Mouse (Mus musculus) splenic B cell, adult 2 months (primary cell): ENCODE measurements at regions not wholly inside any gene's neighbourhood (a gene's known extent, or its start where the extent isn't known, plus 50 kb on each side); places are given as distances from the start of the nearest gene placed in this dataset.
"Not testable (repeated sequence)": the region's sequence is repeated elsewhere in the genome, so short reads cannot be mapped to it uniquely, and the experiment has no call there.

Experiments
- DNase-seq: peaks from one replicate; pipeline ENCODE4 v3.0.0-alpha.2; 2011; ENCODE audit warnings: low read depth, low spot score
- H3K27me3 ChIP-seq: 2 replicates; pipeline ENCODE4 v1.6.1; 2012; ENCODE audit warnings: mild to moderate bottlenecking, low read length, moderate library complexity, mixed read lengths; ENCODE audit not compliant: control insufficient read depth, poor library complexity, insufficient read depth, severe bottlenecking
- H3K36me3 ChIP-seq: 2 replicates; pipeline ENCODE4 v1.6.1; 2012; ENCODE audit warnings: mild to moderate bottlenecking, low read length, moderate library complexity, mixed read lengths; ENCODE audit not compliant: control insufficient read depth, poor library complexity, insufficient read depth, severe bottlenecking

DNA sequence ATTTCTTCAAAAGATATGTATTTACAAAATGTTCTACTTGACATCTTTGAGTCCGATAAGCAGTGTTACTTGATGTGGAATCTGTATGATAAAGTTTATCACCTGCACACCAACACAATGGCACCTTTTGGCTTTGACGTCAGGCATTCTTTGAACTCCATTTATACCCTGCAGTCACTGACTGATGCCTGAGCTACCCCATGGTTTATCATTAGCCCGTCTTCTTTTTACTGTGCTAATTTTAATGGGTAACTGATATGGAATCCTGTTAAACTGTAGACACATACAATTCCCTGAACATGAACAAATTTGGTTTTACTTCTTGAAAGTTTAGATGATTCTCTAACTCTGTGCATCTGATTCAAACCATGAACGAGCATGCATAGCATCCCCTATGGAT lies 253.8 kb upstream of the Klf6 start:
- no peaks in the 10 kb centered on the region for H3K27me3 ChIP-seq
- no peak for DNase-seq
- no peaks in the 10 kb centered on the region for H3K36me3 ChIP-seq

DNA sequence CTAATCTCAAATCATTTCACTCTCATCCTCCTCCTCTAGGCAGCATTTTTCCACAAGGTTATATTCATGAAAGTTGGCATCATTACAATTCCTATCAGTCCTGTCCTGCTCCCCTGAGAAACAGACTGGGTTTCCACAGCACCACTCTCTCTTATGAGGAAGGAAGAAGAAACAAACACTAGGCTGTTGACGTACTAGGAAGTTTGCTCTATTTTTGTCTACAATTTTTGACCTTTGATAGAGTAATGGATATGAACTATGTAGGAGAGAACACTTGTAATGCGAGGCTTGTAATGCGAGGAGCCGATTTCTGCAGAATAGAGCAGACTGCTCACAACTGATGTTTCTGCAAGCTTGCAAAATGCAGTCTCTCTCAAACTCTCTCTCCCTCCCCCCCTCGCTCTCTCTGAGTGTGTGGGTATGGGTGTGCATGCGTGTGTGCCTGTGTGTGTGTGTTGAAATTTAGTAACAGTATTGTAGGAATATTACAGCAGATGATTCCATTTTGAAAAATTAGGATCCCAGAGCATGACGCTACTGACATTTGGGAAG lies 247.0 kb upstream of the Klf6 start:
- DNase-seq: no peak
- Histone ChIP-seq H3K27me3 (no peaks in the 10 kb centered on the region), H3K36me3 (no peaks in the 10 kb centered on the region)

DNA sequence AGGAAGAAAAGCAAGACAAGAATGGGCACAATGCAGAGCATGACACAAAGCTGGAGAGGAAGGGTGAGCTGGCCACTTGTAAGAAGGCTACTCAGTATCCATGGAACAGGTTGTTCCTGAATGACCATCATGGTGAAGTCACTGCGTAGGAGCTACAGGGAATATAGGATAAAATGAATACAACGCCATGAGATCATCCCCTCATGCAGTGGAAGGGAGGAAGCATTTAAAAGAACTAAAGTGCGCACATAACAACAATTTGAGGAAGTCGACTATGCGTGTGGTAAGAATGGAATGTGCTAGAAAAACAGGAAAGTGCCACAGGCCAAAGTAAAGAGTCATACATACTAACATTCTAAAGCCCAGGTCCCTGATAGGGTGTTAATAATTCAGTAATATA lies 246.4 kb upstream of the Klf6 start:
- H3K27me3 ChIP-seq: no peaks in the 10 kb centered on the region
- DNase-seq: no peak
- H3K36me3 ChIP-seq: no peaks in the 10 kb centered on the region

DNA sequence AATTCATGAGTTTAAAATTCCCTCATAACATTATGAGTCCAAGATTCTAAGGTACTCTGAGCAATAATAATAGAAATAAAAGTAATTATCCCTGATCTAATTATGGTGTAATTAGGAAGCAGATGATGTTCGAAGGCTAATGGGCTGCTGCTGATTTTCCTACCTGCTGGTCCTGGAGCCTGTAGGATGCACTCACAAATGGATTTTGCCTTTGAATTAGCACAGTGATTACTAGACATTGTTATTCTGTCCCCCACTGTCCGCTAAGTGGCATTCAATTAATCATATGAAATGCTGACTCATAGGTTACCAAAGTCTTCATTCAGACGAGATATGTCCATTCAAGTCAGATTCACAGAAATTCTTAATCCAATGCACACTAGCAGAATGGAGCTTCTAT lies 246.0 kb upstream of the Klf6 start:
- DNase-seq: no peak
- no peaks in the 10 kb centered on the region for H3K36me3 ChIP-seq

DNA sequence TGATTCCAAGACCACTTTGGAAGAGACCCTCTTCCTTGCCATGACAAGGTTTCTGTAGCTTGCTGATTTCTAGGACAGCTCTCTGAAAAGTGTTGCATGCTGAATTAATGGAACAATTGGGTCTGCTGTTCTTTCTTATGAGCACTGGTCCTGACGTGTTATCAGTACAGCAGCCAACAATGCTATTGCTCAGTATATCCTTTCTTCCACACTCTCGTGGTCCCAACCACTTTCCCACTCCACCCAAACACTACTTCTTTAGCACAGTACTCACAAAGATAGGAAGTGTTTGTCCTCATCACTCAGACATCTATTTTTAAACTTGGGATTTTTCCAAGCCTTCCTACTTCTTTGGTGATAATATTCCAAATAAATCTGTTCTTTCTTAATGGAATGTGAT lies 233.2 kb upstream of the Klf6 start:
- Histone ChIP-seq H3K36me3 (no peaks in the 10 kb centered on the region), H3K27me3 (no peaks in the 10 kb centered on the region)
- DNase-seq: no peak

More for the DNA sequence above, 246.0 kb upstream of the Klf6 start:
- no peaks in the 10 kb centered on the region for H3K27me3 ChIP-seq

DNA sequence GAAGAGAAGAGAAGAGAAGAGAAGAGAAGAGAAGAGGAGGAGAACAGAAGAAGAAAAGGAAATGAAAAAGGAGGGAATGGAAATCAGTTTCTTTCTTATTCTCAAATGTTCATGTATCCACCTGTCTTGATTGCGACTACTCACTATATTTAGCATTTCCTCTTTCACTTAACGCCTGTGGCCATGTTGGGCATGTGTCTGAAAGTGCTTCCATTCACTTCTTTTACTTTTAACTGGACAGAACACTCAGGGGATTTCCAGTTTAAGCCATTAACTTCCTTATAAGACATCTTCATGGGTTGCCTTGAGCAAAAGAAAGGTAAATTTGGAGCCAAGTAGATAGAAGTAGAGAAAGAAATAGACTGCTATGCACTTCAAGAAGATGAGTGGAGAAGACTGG lies 226.3 kb upstream of the Klf6 start:
- Histone ChIP-seq H3K36me3 (no peaks in the 10 kb centered on the region), H3K27me3 (no peaks in the 10 kb centered on the region)
- DNase-seq: peak; percentile 25

DNA sequence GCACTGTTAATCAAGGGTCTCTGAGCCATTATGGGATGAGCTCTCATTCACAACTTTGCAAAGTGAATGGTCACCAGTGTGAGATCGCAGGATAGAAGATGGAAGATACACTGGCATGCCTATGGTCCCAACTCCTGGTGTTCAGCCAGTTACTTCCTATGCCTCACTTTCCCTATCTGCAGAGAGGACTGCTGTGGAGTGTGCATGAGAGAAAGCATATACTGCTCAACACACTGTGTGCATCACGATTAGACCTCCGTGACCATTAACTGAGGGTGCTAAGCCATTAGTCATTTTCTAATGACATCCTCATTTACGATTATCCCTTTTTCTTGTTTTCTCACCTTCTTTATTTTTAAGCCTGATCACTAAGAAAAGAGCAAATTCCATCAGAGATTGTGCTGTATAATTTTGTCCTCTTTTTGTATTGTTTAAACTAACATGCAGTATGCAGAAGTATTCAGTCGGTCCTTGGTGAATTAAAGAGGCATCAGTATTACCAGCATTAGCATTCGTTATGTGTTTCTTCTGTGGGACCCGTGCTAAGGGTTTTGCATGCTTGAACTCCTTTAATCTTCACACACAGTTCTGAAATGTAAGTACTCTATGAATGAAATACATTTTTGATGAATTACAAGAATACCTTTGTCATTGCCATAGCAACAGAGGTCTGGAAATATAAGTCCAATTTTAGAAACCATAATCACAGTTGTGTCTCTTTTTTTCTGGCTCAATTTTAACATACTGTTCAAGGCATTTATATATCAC lies 219.4 kb upstream of the Klf6 start:
- DNase-seq: no peak
- no peaks in the 10 kb centered on the region for H3K27me3 ChIP-seq
- no peaks in the 10 kb centered on the region for H3K36me3 ChIP-seq

DNA sequence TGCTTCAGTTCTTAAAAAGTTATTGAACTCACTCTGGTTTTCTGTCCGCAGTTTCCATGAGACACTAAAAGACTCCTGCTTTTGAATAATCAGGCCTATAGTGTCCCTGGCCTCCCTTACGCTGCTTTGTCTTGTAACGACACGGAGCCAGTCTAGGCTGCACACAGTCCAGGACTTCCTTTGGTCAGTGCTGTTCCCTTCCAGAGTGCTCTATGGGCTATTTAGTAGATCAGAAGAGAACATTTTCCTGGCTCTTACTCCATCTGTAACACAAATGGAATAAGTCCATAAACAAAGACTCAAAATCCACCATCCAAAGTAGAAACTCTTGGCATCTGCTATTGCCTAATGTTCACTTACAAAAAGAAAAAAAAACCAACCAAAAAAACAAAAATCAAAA lies 213.0 kb upstream of the Klf6 start:
- no peak for DNase-seq
- H3K36me3 ChIP-seq: no peaks in the 10 kb centered on the region
- no peaks in the 10 kb centered on the region for H3K27me3 ChIP-seq

DNA sequence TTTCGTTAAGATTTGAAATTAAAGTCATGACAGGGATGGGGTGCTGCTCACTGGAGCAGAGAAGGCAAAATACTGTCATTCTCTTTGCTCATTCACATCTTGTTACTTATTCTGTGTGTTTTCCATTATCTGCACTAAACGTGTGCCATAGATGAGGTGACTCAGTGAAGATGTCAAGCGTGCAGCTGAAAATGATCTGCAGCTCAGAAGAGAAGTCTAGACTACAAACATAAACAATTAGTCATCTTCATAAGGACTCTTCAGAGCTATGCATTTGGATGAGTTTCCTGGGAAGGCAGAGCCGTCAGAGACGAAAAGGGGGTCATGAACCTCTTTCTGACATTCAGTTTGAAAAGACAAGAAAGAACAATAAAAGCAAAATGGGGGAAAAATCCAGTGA lies 203.7 kb upstream of the Klf6 start:
- Histone ChIP-seq H3K27me3 (no peaks in the 10 kb centered on the region), H3K36me3 (no peaks in the 10 kb centered on the region)
- DNase-seq: no peak

DNA sequence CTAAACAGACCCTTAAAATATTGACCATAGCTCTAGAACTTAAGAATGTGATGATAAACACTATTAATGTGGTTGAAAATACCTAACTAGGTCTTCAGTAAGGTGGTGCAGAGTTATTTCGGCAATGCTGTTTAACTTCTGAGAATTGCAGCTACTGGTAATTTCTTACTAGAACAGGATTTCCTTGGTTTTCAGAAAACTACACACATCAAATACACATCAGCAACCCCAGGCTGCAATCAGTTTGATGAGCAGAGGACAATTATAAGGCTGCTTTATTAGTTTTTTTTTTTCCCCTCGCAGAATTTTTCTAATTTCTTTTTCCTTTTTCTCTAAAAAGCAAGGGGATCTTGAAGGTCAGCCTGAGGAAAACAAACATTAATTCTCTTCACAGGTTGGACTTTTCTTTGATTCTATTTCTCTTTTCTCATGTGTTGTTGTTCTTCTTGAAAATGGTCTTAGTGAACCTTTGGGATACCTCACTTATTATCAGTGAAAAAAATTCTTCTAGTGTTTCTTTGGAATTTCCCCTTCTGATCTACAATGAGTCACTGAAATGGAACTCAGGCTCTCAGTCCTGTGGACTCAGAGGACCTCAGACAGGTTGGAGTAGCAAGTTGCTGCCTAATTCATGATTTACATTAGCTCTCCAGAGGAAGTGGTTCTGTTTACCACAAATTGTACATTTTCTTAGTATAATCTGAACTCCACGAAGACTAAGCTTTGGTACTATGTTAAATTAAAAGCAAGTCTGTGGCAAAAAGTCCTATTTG lies 194.9 kb upstream of the Klf6 start:
- no peaks in the 10 kb centered on the region for H3K36me3 ChIP-seq
- no peak for DNase-seq
- H3K27me3 ChIP-seq: no peaks in the 10 kb centered on the region

DNA sequence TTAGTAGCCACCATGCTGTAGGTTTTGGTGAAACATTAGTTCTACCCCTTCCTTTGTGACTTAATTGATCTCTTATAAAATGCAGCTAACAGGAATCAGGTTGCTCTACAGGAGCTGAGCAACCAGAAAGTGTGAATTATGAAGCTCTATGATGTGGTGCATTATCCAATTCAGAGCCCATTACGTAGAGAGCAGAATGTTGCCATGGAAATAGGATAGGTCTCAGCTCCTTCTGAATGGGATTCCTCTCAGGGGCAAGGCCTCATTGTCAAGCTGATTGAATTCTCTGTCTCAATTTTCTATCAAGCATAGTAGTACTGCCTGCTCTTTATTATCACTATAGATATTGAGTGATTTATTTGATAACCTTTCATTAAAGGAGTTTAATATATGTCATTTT lies 185.6 kb upstream of the Klf6 start:
- DNase-seq: no peak
- Histone ChIP-seq H3K36me3 (no peaks in the 10 kb centered on the region), H3K27me3 (no peaks in the 10 kb centered on the region)

DNA sequence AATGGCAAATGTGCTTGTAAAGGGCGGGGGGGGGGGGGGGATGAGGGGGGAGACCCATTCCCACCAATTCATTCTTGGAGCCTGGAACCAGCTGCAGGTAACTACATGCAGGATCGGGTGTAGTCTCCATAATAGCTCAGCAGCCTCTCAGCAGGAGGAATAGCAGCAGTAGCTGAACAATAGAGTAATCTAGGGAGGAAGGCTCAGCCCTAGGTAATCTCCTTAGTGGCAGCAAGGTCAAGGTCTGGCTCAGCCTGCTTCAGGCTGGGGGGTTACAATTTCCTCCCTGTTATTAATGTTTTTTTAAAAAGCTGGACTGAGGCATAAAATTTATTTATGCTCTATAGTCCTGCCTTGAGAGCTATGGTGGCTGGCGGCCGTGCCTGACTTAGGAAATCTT lies 171.2 kb upstream of the Klf6 start:
- Histone ChIP-seq H3K27me3 (no peaks in the 10 kb centered on the region; the same call in 1 of the 2 replicates), H3K36me3 (no peaks in the 10 kb centered on the region)
- DNase-seq: no peak

DNA sequence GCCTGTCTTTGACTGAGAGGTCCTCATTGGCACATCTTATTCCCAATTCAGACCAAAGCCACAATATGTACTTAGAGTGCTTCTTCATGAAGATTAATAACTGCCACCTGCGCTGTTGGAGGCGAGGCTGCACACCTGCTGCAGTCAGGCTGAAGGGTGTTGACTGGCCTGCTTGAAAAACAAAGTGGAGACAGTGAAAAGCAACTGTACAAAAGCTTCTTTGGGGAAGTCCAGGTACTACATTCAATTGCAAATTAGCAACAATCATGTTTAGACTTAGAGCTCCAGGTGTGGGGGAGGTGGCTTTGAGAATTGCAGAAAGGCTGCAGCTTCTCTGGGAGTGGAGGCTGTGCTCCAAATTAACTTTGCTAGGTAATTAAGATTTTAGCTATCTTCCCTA lies 170.6 kb upstream of the Klf6 start:
- not testable (repeated sequence) for H3K36me3 ChIP-seq, DNase-seq

DNA sequence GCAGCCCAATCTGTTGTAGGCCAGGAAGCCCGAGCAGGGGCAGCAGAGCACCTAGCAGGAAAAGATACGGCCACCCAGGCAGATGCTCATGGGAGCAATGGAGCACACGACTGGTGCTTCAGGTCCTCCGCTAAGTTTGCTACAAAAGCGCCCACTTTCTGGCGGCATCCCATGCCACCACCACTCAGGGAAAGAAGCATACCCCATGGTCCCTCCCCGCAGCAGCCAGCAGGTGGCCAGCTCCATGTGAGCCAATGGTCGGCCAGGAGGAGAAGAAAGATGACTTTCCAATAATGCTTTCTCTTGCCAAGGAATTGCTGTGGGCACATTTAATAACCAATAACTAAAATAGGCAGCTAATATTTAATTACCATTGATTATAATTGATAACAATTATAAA lies 166.7 kb upstream of the Klf6 start:
- Histone ChIP-seq H3K27me3 (no peaks in the 10 kb centered on the region; the same call in 1 of the 2 replicates), H3K36me3 (no peaks in the 10 kb centered on the region)
- DNase-seq: no peak

More for the DNA sequence above, 170.6 kb upstream of the Klf6 start:
- not testable (repeated sequence) for H3K27me3 ChIP-seq

DNA sequence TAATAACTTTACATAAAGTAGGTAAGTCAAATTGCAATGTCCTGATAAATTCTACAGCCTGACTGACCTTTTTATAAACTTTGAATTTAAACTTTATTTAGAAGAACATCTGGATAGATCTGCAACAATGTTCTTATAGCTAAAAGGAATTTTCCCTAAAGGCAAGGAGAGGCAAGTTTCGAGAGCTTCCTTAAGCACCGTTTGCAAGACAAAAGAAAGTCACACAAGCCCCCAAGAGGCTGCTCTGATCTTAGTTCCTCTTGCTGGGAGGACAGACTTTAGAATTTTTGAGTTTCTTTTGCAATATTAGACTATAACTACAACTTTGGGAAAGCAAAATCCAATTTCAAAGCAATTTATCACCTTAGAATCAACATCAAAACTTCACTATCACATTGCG lies 165.7 kb upstream of the Klf6 start:
- H3K27me3 ChIP-seq, DNase-seq, H3K36me3 ChIP-seq: not testable (repeated sequence)
